Mouse (Mus musculus): Measurements from ENCODE around the gene Batf3. TPM values are rescaled to one million over a fixed set of nuclear protein-coding genes. Genes with fewer than 3 reads are reported as not detected.

Gene Batf3
- total and polyA plus RNA-seq, 2 experiments from 2014 or later, result 1.6 to 4.9 TPM

GRCm38 (mm10) chr1:191083230-191083629 is 14.4 kb upstream of the Batf3 start:
- ATAC-seq (ENCODE audit: low FRiP score), result no peak
- Histone ChIP-seq H3K4me1 (ENCODE audit: insufficient read depth, low read length) (no peaks in the 10 kb centered on the region), H3K27me3 (ENCODE audit: insufficient read depth, low read length) (no peaks in the 10 kb centered on the region), H3K4me3 (ENCODE audit: low read depth, low read length) (no peak overlapping the region), H3K4me2 (ENCODE audit: low read depth, low read length, poor library complexity, severe bottlenecking) (no peak overlapping the region), H3K27ac (ENCODE audit: low read depth, low read length) (no peak overlapping the region), H3K9ac (replicated peaks; ENCODE audit: low read length, poor library complexity, severe bottlenecking) (no peak overlapping the region), H3K36me3 (ENCODE audit: insufficient read depth, low read length) (no peaks in the 10 kb centered on the region), H3K9me3 (ENCODE audit: low read length) (no peaks in the 10 kb centered on the region)
- DNase-seq (ENCODE audit: low spot score), result no peak
- WGBS, result 94% methylated on average over 8 of the region's 8 CpGs
- TF ChIP-seq CTCF (IDR thresholded peaks at IDR 0.05), result no peak

GRCm38 (mm10) chr1:191084951-191085559 is 12.6 kb upstream of the Batf3 start:
- H3K4me1 ChIP-seq (ENCODE audit: insufficient read depth, low read length), result no peaks in the 10 kb centered on the region
- H3K4me3 ChIP-seq (ENCODE audit: low read depth, low read length), result no peak overlapping the region
- peak; percentile 33 for DNase-seq (ENCODE audit: low spot score)
- 71% methylated on average over 5 of the region's 5 CpGs for WGBS
- H3K9ac ChIP-seq (replicated peaks; ENCODE audit: low read length, poor library complexity, severe bottlenecking), result no peak overlapping the region
- no peaks in the 10 kb centered on the region for H3K27me3 ChIP-seq (ENCODE audit: insufficient read depth, low read length)
- no peak for ATAC-seq (ENCODE audit: low FRiP score)
- H3K9me3 ChIP-seq (ENCODE audit: low read length), result no peaks in the 10 kb centered on the region
- H3K36me3 ChIP-seq (ENCODE audit: insufficient read depth, low read length), result no peaks in the 10 kb centered on the region
- TF ChIP-seq CTCF (IDR thresholded peaks at IDR 0.05), result peak; percentile 75
- H3K4me2 ChIP-seq (ENCODE audit: low read depth, low read length, poor library complexity, severe bottlenecking), result no peak overlapping the region
- H3K27ac ChIP-seq (ENCODE audit: low read depth, low read length), result no peak overlapping the region

GRCm38 (mm10) chr1:191085597-191085996 is 12.1 kb upstream of the Batf3 start:
- Histone ChIP-seq H3K27me3 (ENCODE audit: insufficient read depth, low read length) (no peaks in the 10 kb centered on the region), H3K9ac (replicated peaks; ENCODE audit: low read length, poor library complexity, severe bottlenecking) (no peak overlapping the region), H3K9me3 (ENCODE audit: low read length) (no peaks in the 10 kb centered on the region), H3K4me1 (ENCODE audit: insufficient read depth, low read length) (no peaks in the 10 kb centered on the region), H3K4me3 (ENCODE audit: low read depth, low read length) (no peak overlapping the region), H3K36me3 (ENCODE audit: insufficient read depth, low read length) (no peaks in the 10 kb centered on the region), H3K27ac (ENCODE audit: low read depth, low read length) (no peak overlapping the region), H3K4me2 (ENCODE audit: low read depth, low read length, poor library complexity, severe bottlenecking) (no peak overlapping the region)
- no peak for ATAC-seq (ENCODE audit: low FRiP score)
- no peak for DNase-seq (ENCODE audit: low spot score)
- TF ChIP-seq CTCF (IDR thresholded peaks at IDR 0.05), result no peak
- 88% methylated on average over 12 of the region's 12 CpGs for WGBS

- Histone ChIP-seq H3K4me3 (ENCODE audit: low read depth, low read length) (no peak overlapping the region), H3K4me1 (ENCODE audit: insufficient read depth, low read length) (no peaks in the 10 kb centered on the region), H3K27me3 (ENCODE audit: insufficient read depth, low read length) (no peaks in the 10 kb centered on the region), H3K9ac (replicated peaks; ENCODE audit: low read length, poor library complexity, severe bottlenecking) (no peak overlapping the region), H3K27ac (ENCODE audit: low read depth, low read length) (no peak overlapping the region), H3K9me3 (ENCODE audit: low read length) (no peaks in the 10 kb centered on the region), H3K4me2 (ENCODE audit: low read depth, low read length, poor library complexity, severe bottlenecking) (no peak overlapping the region), H3K36me3 (ENCODE audit: insufficient read depth, low read length) (no peaks in the 10 kb centered on the region)
- DNase-seq (ENCODE audit: low spot score) (no peak), ATAC-seq (ENCODE audit: low FRiP score) (no peak)
- 87% methylated on average over 7 of the region's 7 CpGs for WGBS
- no peak for TF ChIP-seq CTCF (IDR thresholded peaks at IDR 0.05)
Measured at GRCm38 (mm10) chr1:191086304-191086878, 11.3 kb upstream of the Batf3 start.

- Histone ChIP-seq H3K4me3 (ENCODE audit: low read depth, low read length) (no peak overlapping the region), H3K4me1 (ENCODE audit: insufficient read depth, low read length) (no peaks in the 10 kb centered on the region), H3K36me3 (ENCODE audit: insufficient read depth, low read length) (no peaks in the 10 kb centered on the region), H3K27me3 (ENCODE audit: insufficient read depth, low read length) (no peaks in the 10 kb centered on the region), H3K27ac (ENCODE audit: low read depth, low read length) (no peak overlapping the region), H3K9me3 (ENCODE audit: low read length) (no peaks in the 10 kb centered on the region), H3K9ac (replicated peaks; ENCODE audit: low read length, poor library complexity, severe bottlenecking) (no peak overlapping the region), H3K4me2 (ENCODE audit: low read depth, low read length, poor library complexity, severe bottlenecking) (no peak overlapping the region)
- no peak for DNase-seq (ENCODE audit: low spot score)
- ATAC-seq (ENCODE audit: low FRiP score), result no peak
- 70% methylated on average over 8 of the region's 8 CpGs for WGBS
- TF ChIP-seq CTCF (IDR thresholded peaks at IDR 0.05), result no peak
Measured at GRCm38 (mm10) chr1:191086960-191087359, 10.7 kb upstream of the Batf3 start.

- no peak overlapping the region for H3K27ac ChIP-seq (ENCODE audit: low read depth, low read length)
- H3K4me1 ChIP-seq (ENCODE audit: insufficient read depth, low read length), result no peaks in the 10 kb centered on the region
- DNase-seq (ENCODE audit: low spot score) (no peak), ATAC-seq (ENCODE audit: low FRiP score) (no peak)
- H3K9me3 ChIP-seq (ENCODE audit: low read length), result no peaks in the 10 kb centered on the region
- no peak overlapping the region for H3K9ac ChIP-seq (replicated peaks; ENCODE audit: low read length, poor library complexity, severe bottlenecking)
- no peak overlapping the region for H3K4me3 ChIP-seq (ENCODE audit: low read depth, low read length)
- WGBS, result 91% methylated on average over 5 of the region's 5 CpGs
- H3K4me2 ChIP-seq (ENCODE audit: low read depth, low read length, poor library complexity, severe bottlenecking), result no peak overlapping the region
- no peak for TF ChIP-seq CTCF (IDR thresholded peaks at IDR 0.05)
- no peaks in the 10 kb centered on the region for H3K36me3 ChIP-seq (ENCODE audit: insufficient read depth, low read length)
- H3K27me3 ChIP-seq (ENCODE audit: insufficient read depth, low read length), result no peaks in the 10 kb centered on the region
Measured at GRCm38 (mm10) chr1:191087955-191088354, 9.7 kb upstream of the Batf3 start.
